Mouse (Mus musculus): ENCODE measurements at regions not wholly inside any gene's neighbourhood (a gene's known extent, or its start where the extent isn't known, plus 50 kb on each side); places are given as distances from the start of the nearest gene placed in this dataset.
A peak's percentile ranks its signal among the peaks of the same experiment; 100 is the strongest.

- no peak for DNase-seq
These were observed 57.8 kb downstream of the Ier5 start for GRCm38 (mm10) chr1:155041592-155041991.

- no peak for DNase-seq
These were observed 58.5 kb downstream of the Ier5 start for GRCm38 (mm10) chr1:155040939-155041371.

- no peak for DNase-seq
These were observed 59.2 kb downstream of the Ier5 start for GRCm38 (mm10) chr1:155040086-155040726.

- DNase-seq: no peak
These were observed 60.5 kb downstream of the Ier5 start for GRCm38 (mm10) chr1:155038631-155039625.

GRCm38 (mm10) chr1:155037479-155037878 lies 62.0 kb downstream of the Ier5 start:
- no peak for DNase-seq

GRCm38 (mm10) chr1:155030908-155031307 lies 68.5 kb downstream of the Ier5 start:
- DNase-seq: no peak

GRCm38 (mm10) chr1:155029195-155029879 lies 70.1 kb downstream of the Ier5 start:
- DNase-seq: no peak

GRCm38 (mm10) chr1:155028735-155029134 lies 70.7 kb downstream of the Ier5 start:
- no peak for DNase-seq

- DNase-seq: no peak
These were observed 71.3 kb downstream of the Ier5 start for GRCm38 (mm10) chr1:155028147-155028546.

GRCm38 (mm10) chr1:155027583-155027982 lies 71.9 kb downstream of the Ier5 start:
- peak; percentile 16 for DNase-seq

- DNase-seq: peak; percentile 63
These were observed 73.5 kb downstream of the Ier5 start for GRCm38 (mm10) chr1:155025862-155026478.

- no peak for DNase-seq
These were observed 76.1 kb downstream of the Ier5 start for GRCm38 (mm10) chr1:155023324-155023723.

GRCm38 (mm10) chr1:155015669-155016068 lies 83.8 kb downstream of the Ier5 start:
- no peak for DNase-seq

GRCm38 (mm10) chr1:155014944-155015343 lies 84.5 kb downstream of the Ier5 start:
- no peak for DNase-seq

GRCm38 (mm10) chr1:155013784-155014183 lies 85.7 kb downstream of the Ier5 start:
- no peak for DNase-seq

- DNase-seq: no peak
These were observed 86.1 kb downstream of the Ier5 start for GRCm38 (mm10) chr1:155013361-155013760.

- peak; percentile 84 for DNase-seq
These were observed 92.6 kb downstream of the Ier5 start for GRCm38 (mm10) chr1:155006539-155007486.

- DNase-seq: no peak
These were observed 93.3 kb downstream of the Ier5 start for GRCm38 (mm10) chr1:155006099-155006498.

GRCm38 (mm10) chr1:155000301-155000700 lies 99.1 kb downstream of the Ier5 start:
- no peak for DNase-seq

GRCm38 (mm10) chr1:154999501-155000131 lies 99.8 kb downstream of the Ier5 start:
- DNase-seq: peak; percentile 21

Measured in adrenal gland, postnatal 25 days (tissue).